In the genomic region with DNA sequence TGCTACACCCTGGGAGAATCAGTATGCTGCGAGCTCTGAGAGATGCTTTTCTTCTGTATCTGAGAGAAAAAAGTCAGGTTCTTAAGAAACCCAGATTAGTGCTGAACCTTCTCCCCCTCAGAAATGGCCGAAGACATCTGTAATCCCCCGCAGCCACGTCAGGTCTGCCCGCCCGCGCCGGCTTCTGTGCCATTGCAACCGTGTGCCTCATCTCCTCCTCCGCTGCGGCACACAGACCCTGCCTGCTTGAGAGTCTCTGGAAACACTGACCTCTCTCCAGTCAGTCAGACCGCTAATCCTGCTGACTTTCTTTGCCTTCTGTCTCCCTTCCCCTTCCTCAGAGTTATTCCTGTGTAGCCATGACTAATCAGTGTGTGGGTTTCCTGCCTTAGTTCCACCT, we compare ENCODE assay signal across 13 mouse cellular contexts. TPM values are rescaled to one million over a fixed set of nuclear protein-coding genes. Genes with fewer than 3 reads are reported as not detected.
A peak's percentile ranks its signal among the peaks of the same experiment; 100 is the strongest.
DNase-seq lines count a peak whose midpoint lies in the region; ATAC-seq lines count a peak whose summit lies in the region.
"Had no signal": no experiment of that assay in that cellular context is flagged by ENCODE, and none has a peak within 500 bp of the region (broad histone marks: within the 10 kb centered on the region; RNA-seq: fewer than 3 reads in every experiment).

No protein-coding gene starts in this region.

- peak overlapping the region; percentile 53 for H3K27ac ChIP-seq in forebrain, embryonic 12.5 days
- no peak overlapping the region; the same call in 1 of the 2 replicates for H3K27ac ChIP-seq in forebrain, embryonic 13.5 days
- H3K27ac ChIP-seq in kidney, embryonic 16.5 days (ENCODE audit: low read length): peak overlapping the region; percentile 7; the same call in 1 of the 2 replicates
- H3K27ac ChIP-seq in embryonic facial prominence, embryonic 11.5 days (replicated peaks; ENCODE audit: low read depth, low read length): peak overlapping the region; percentile 62; the same call in 1 of the 2 replicates
- 0 out of 2 replicates have a peak overlapping the region, but pooled peaks have one; percentile 37 for H3K27ac ChIP-seq in midbrain, embryonic 14.5 days (replicated peaks; ENCODE audit: low read depth, low read length)

- no peak overlapping the region for H3K9ac ChIP-seq in forebrain, embryonic 12.5 days
- H3K9ac ChIP-seq in forebrain, embryonic 13.5 days: no peak overlapping the region
- H3K9ac ChIP-seq in kidney, embryonic 16.5 days (replicated peaks; ENCODE audit: low read length): no peak overlapping the region
- no peak overlapping the region for H3K9ac ChIP-seq in embryonic facial prominence, embryonic 11.5 days (replicated peaks; ENCODE audit: low read length)
- peak overlapping the region; percentile 29; the same call in 1 of the 2 replicates for H3K9ac ChIP-seq in midbrain, embryonic 14.5 days (replicated peaks; ENCODE audit: low read length)

- no peak for DNase-seq in kidney, postnatal 10 days
- DNase-seq in embryonic facial prominence, embryonic 11.5 days (ENCODE audit: low spot score): peak; percentile 41
- DNase-seq in midbrain, embryonic 14.5 days: peak; percentile 70
- DNase-seq in gastrocnemius, postnatal 14 days: no peak
- DNase-seq: adrenal gland, postnatal 36 days; B cell, adult 2 months; cerebellum, postnatal 36 days; gastrocnemius, postnatal 25 days had no signal

- ATAC-seq in forebrain, embryonic 12.5 days (ENCODE audit: low FRiP score): no peak
- no peak for ATAC-seq in forebrain, embryonic 13.5 days
- ATAC-seq in kidney, embryonic 16.5 days (ENCODE audit: low FRiP score, low TSS enrichment): no peak
- no peak for ATAC-seq in embryonic facial prominence, embryonic 11.5 days (replicated peaks; ENCODE audit: insufficient number of reproducible peaks, low FRiP score, low TSS enrichment, low read depth)
- no peak for ATAC-seq in midbrain, embryonic 14.5 days (ENCODE audit: low FRiP score, low TSS enrichment)
- no peak for ATAC-seq in megakaryocyte-erythroid progenitor cell, adult 5-6 weeks (replicated peaks; ENCODE audit: low FRiP score, low TSS enrichment, poor library complexity, severe bottlenecking)

- peak overlapping the region; percentile 8; the same call in 1 of the 2 replicates for H3K4me2 ChIP-seq in forebrain, embryonic 12.5 days
- H3K4me2 ChIP-seq in forebrain, embryonic 13.5 days: no peak overlapping the region
- H3K4me2 ChIP-seq in kidney, embryonic 16.5 days (replicated peaks; ENCODE audit: low read depth, low read length): no peak overlapping the region
- no peak overlapping the region for H3K4me2 ChIP-seq in embryonic facial prominence, embryonic 11.5 days (ENCODE audit: low read depth, low read length)
- peak overlapping the region; percentile 38 for H3K4me2 ChIP-seq in midbrain, embryonic 14.5 days (ENCODE audit: low read length)

- H3K36me3 ChIP-seq in forebrain, embryonic 12.5 days (replicated peaks): 0 out of 2 replicates have a peak, but pooled peaks cover 3% of the 10 kb centered on the region
- no peaks in the 10 kb centered on the region for H3K36me3 ChIP-seq in forebrain, embryonic 13.5 days (ENCODE audit: poor library complexity, severe bottlenecking)
- H3K36me3 ChIP-seq in kidney, embryonic 16.5 days (ENCODE audit: insufficient read depth, low read length): peaks cover 6% of the 10 kb centered on the region; the same call in 1 of the 2 replicates
- no peaks in the 10 kb centered on the region for H3K36me3 ChIP-seq in embryonic facial prominence, embryonic 11.5 days (replicated peaks; ENCODE audit: control insufficient read depth, insufficient read depth, low read depth, low read length)
- peaks cover 5% of the 10 kb centered on the region; the same call in 1 of the 2 replicates for H3K36me3 ChIP-seq in midbrain, embryonic 14.5 days (ENCODE audit: control insufficient read depth, insufficient read depth, low read length)

- no peak overlapping the region for H3K4me3 ChIP-seq in forebrain, embryonic 12.5 days (replicated peaks)
- no peak overlapping the region for H3K4me3 ChIP-seq in forebrain, embryonic 13.5 days
- no peak overlapping the region for H3K4me3 ChIP-seq in kidney, embryonic 16.5 days (ENCODE audit: low read length)
- no peak overlapping the region for H3K4me3 ChIP-seq in embryonic facial prominence, embryonic 11.5 days (ENCODE audit: low read depth, low read length)
- no peak overlapping the region for H3K4me3 ChIP-seq in midbrain, embryonic 14.5 days (replicated peaks; ENCODE audit: low read depth, low read length)
- H3K4me3 ChIP-seq: megakaryocyte, embryonic 14.5 days had no signal

- H3K4me1 ChIP-seq in forebrain, embryonic 12.5 days: peaks cover 39% of the 10 kb centered on the region
- H3K4me1 ChIP-seq in forebrain, embryonic 13.5 days: peaks cover 45% of the 10 kb centered on the region
- H3K4me1 ChIP-seq in kidney, embryonic 16.5 days (ENCODE audit: insufficient read depth, low read length): peaks cover 20% of the 10 kb centered on the region
- H3K4me1 ChIP-seq in embryonic facial prominence, embryonic 11.5 days (ENCODE audit: control insufficient read depth, insufficient read depth, low read length): no peaks in the 10 kb centered on the region
- peaks cover 27% of the 10 kb centered on the region for H3K4me1 ChIP-seq in midbrain, embryonic 14.5 days (ENCODE audit: control insufficient read depth, insufficient read depth, low read length)

- no peaks in the 10 kb centered on the region for H3K27me3 ChIP-seq in forebrain, embryonic 12.5 days
- no peaks in the 10 kb centered on the region for H3K27me3 ChIP-seq in forebrain, embryonic 13.5 days
- H3K27me3 ChIP-seq in kidney, embryonic 16.5 days (ENCODE audit: insufficient read depth, low read length): no peaks in the 10 kb centered on the region
- H3K27me3 ChIP-seq in embryonic facial prominence, embryonic 11.5 days (ENCODE audit: control insufficient read depth, insufficient read depth, low read length): no peaks in the 10 kb centered on the region
- no peaks in the 10 kb centered on the region for H3K27me3 ChIP-seq in midbrain, embryonic 14.5 days (ENCODE audit: control insufficient read depth, insufficient read depth, low read length)
- H3K27me3 ChIP-seq: megakaryocyte, embryonic 14.5 days had no signal

- H3K9me3 ChIP-seq in forebrain, embryonic 12.5 days: no peaks in the 10 kb centered on the region
- no peaks in the 10 kb centered on the region for H3K9me3 ChIP-seq in forebrain, embryonic 13.5 days (replicated peaks)
- H3K9me3 ChIP-seq in kidney, embryonic 16.5 days (ENCODE audit: low read length): no peaks in the 10 kb centered on the region
- H3K9me3 ChIP-seq in embryonic facial prominence, embryonic 11.5 days (replicated peaks; ENCODE audit: control insufficient read depth, low read length): no peaks in the 10 kb centered on the region
- no peaks in the 10 kb centered on the region for H3K9me3 ChIP-seq in midbrain, embryonic 14.5 days (ENCODE audit: control insufficient read depth, low read length)
- H3K9me3 ChIP-seq: megakaryocyte, embryonic 14.5 days had no signal

- intact Hi-C loops in gastrocnemius, postnatal 14 days (cut with DNase I; ENCODE audit: low total_unique reads): no loop called here

- WGBS in forebrain, embryonic 12.5 days: 39% methylated on average over 12 of the region's 12 CpGs
- 33% methylated on average over 12 of the region's 12 CpGs for WGBS in forebrain, embryonic 13.5 days
- WGBS in kidney, embryonic 16.5 days: 53% methylated on average over 12 of the region's 12 CpGs
- WGBS in embryonic facial prominence, embryonic 11.5 days: 38% methylated on average over 12 of the region's 12 CpGs
- 9% methylated on average over 12 of the region's 12 CpGs for WGBS in midbrain, embryonic 14.5 days

RNA-seq across cellular contexts. Expression of gene Mrps27, which starts 50.9 kb away (rescaled TPM):
- 49.9 and 52.6 TPM in 2 replicates for polyA plus RNA-seq in forebrain, embryonic 12.5 days (2016; fragmentation: Nextera tagmentation; extraction: Ambion mirVana)
- polyA plus RNA-seq in forebrain, embryonic 13.5 days (2015; fragmentation: Nextera tagmentation; extraction: Ambion mirVana): 44.9 and 49.2 TPM in 2 replicates
- 79.3 and 80.6 TPM in 2 replicates for polyA plus RNA-seq in kidney, embryonic 16.5 days (2015; fragmentation: Nextera tagmentation; extraction: Ambion mirVana)
- 68.3 and 73.4 TPM in 2 replicates for polyA plus RNA-seq in embryonic facial prominence, embryonic 11.5 days (2014; fragmentation: Nextera tagmentation; extraction: Ambion mirVana)
- 36.5 and 38.2 TPM in 2 replicates for polyA plus RNA-seq in midbrain, embryonic 14.5 days (2014; fragmentation: Nextera tagmentation; extraction: Ambion mirVana)
- 10 to 100 TPM; 26.4 to 29.3 TPM for total RNA-seq in gastrocnemius, postnatal 14 days (2021)
- 33.3 and 42.7 TPM in 2 replicates for total RNA-seq in megakaryocyte-erythroid progenitor cell, adult 5-6 weeks (2014; fragmentation: Nextera tagmentation)
- 24.8 and 30.4 TPM in 2 replicates for total RNA-seq in megakaryocyte-erythroid progenitor cell, adult 5-6 weeks (2017)

RNA-seq across cellular contexts. Expression of gene Ptcd2, which starts 51.0 kb away (rescaled TPM):
- polyA plus RNA-seq in forebrain, embryonic 12.5 days (2016; fragmentation: Nextera tagmentation; extraction: Ambion mirVana): 47.6 and 48.0 TPM in 2 replicates
- 47.6 and 49.4 TPM in 2 replicates for polyA plus RNA-seq in forebrain, embryonic 13.5 days (2015; fragmentation: Nextera tagmentation; extraction: Ambion mirVana)
- 56.1 and 56.6 TPM in 2 replicates for polyA plus RNA-seq in kidney, embryonic 16.5 days (2015; fragmentation: Nextera tagmentation; extraction: Ambion mirVana)
- 59.1 and 65.1 TPM in 2 replicates for polyA plus RNA-seq in embryonic facial prominence, embryonic 11.5 days (2014; fragmentation: Nextera tagmentation; extraction: Ambion mirVana)
- 57.3 and 62.2 TPM in 2 replicates for polyA plus RNA-seq in midbrain, embryonic 14.5 days (2014; fragmentation: Nextera tagmentation; extraction: Ambion mirVana)
- total RNA-seq in gastrocnemius, postnatal 14 days (2021): 10 to 100 TPM; 22.8 to 25.0 TPM
- 52.6 and 57.6 TPM in 2 replicates for total RNA-seq in megakaryocyte-erythroid progenitor cell, adult 5-6 weeks (2014; fragmentation: Nextera tagmentation)
- 60.9 and 74.7 TPM in 2 replicates for total RNA-seq in megakaryocyte-erythroid progenitor cell, adult 5-6 weeks (2017)

Comparison
In these comparisons a context has a peak if more than half of its experiments do, and no peak if none do; other contexts are left out.
1. H3K4me2 ChIP-seq: peak in forebrain, embryonic 12.5 days (single experiment) and midbrain, embryonic 14.5 days (single experiment); none in forebrain, embryonic 13.5 days (single experiment), kidney, embryonic 16.5 days (single experiment) and embryonic facial prominence, embryonic 11.5 days (single experiment).
2. DNase-seq: peak in embryonic facial prominence, embryonic 11.5 days (single experiment) and midbrain, embryonic 14.5 days (single experiment); none in kidney, postnatal 10 days (single experiment) and gastrocnemius, postnatal 14 days (single experiment).